Mouse (Mus musculus) heart, postnatal 0 days (tissue): ENCODE results near the gene Mrtfa.

Experiments
- CTCF ChIP-seq: IDR thresholded peaks from 2 replicates; pipeline ENCODE4 v1.5.1; 2016; ENCODE audit warnings: antibody characterized with exemption, control low read depth, low read depth
- EP300 ChIP-seq: IDR thresholded peaks from 2 replicates; pipeline ENCODE4 v1.6.1; 2016; ENCODE audit warnings: antibody characterized with exemption, low read depth

GRCm38 (mm10) chr15:81068641-81069381, 121.7 kb downstream of the Mrtfa start:
- TF ChIP-seq CTCF (no peak), EP300 (no peak)
